Mouse (Mus musculus): ENCODE results near the gene Arl5c. TPM values are rescaled to one million over a fixed set of nuclear protein-coding genes. Genes with fewer than 3 reads are reported as not detected.
A peak's percentile ranks its signal among the peaks of the same experiment; 100 is the strongest.
"Not testable (repeated sequence)": the region's sequence is repeated elsewhere in the genome, so short reads cannot be mapped to it uniquely, and the experiment has no call there.

Gene Arl5c
- polyA plus RNA-seq, 1 experiment: 47.3 TPM

- Histone ChIP-seq H3K4me3 (replicated peaks; ENCODE audit: control insufficient read depth, low read depth, low read length) (no peak overlapping the region), H3K4me1 (ENCODE audit: control insufficient read depth, insufficient read depth, low read length) (peaks cover 3% of the 10 kb centered on the region), H3K27ac (ENCODE audit: control insufficient read depth, insufficient read depth, low read depth, low read length, poor library complexity) (no peak overlapping the region)
- WGBS: 88% methylated on average over 1 of the region's 1 CpGs
- TF ChIP-seq POLR2A (IDR thresholded peaks at IDR 0.05; ENCODE audit: borderline replicate concordance, control insufficient read depth, low read depth, low read length) (no peak), CTCF (IDR thresholded peaks at IDR 0.05; ENCODE audit: control insufficient read depth, insufficient read depth, low read length) (no peak)
Measured at GRCm38 (mm10) chr11:97952367-97953006, 43.5 kb downstream of the Arl5c start.

- Histone ChIP-seq H3K4me3 (replicated peaks; ENCODE audit: control insufficient read depth, low read depth, low read length) (no peak overlapping the region), H3K27ac (ENCODE audit: control insufficient read depth, insufficient read depth, low read depth, low read length, poor library complexity) (0 out of 2 replicates have a peak overlapping the region, but pooled peaks have one; percentile 6), H3K4me1 (ENCODE audit: control insufficient read depth, insufficient read depth, low read length) (peaks cover 3% of the 10 kb centered on the region)
- WGBS: 46% methylated on average over 20 of the region's 20 CpGs
- no peak for TF ChIP-seq POLR2A (IDR thresholded peaks at IDR 0.05; ENCODE audit: borderline replicate concordance, control insufficient read depth, low read depth, low read length)
Measured at GRCm38 (mm10) chr11:97949703-97950475, 46.1 kb downstream of the Arl5c start.

GRCm38 (mm10) chr11:97947426-97947825 lies 48.6 kb downstream of the Arl5c start:
- TF ChIP-seq CTCF (IDR thresholded peaks at IDR 0.05; ENCODE audit: control insufficient read depth, insufficient read depth, low read length): peak; percentile 70
- TF ChIP-seq POLR2A (IDR thresholded peaks at IDR 0.05; ENCODE audit: borderline replicate concordance, control insufficient read depth, low read depth, low read length): no peak
- 17% methylated on average over 7 of the region's 7 CpGs for WGBS
- Histone ChIP-seq H3K4me3 (replicated peaks; ENCODE audit: control insufficient read depth, low read depth, low read length) (no peak overlapping the region), H3K4me1 (ENCODE audit: control insufficient read depth, insufficient read depth, low read length) (peaks cover 3% of the 10 kb centered on the region), H3K27ac (ENCODE audit: control insufficient read depth, insufficient read depth, low read depth, low read length, poor library complexity) (no peak overlapping the region)

- H3K4me3 ChIP-seq (replicated peaks; ENCODE audit: control insufficient read depth, low read depth, low read length): peak overlapping the region; percentile 21
- not testable (repeated sequence) for H3K27ac ChIP-seq (ENCODE audit: control insufficient read depth, insufficient read depth, low read depth, low read length, poor library complexity); H3K4me1 ChIP-seq (ENCODE audit: control insufficient read depth, insufficient read depth, low read length)
- 63% methylated on average over 7 of the region's 7 CpGs for WGBS
Measured at GRCm38 (mm10) chr11:97945738-97946289, 50.2 kb downstream of the Arl5c start.

- H3K4me1 ChIP-seq (ENCODE audit: control insufficient read depth, insufficient read depth, low read length): peaks cover 5% of the 10 kb centered on the region
- WGBS: 87% methylated on average over 10 of the region's 10 CpGs
- no peak overlapping the region for H3K27ac ChIP-seq (ENCODE audit: control insufficient read depth, insufficient read depth, low read depth, low read length, poor library complexity)
- TF ChIP-seq POLR2A (IDR thresholded peaks at IDR 0.05; ENCODE audit: borderline replicate concordance, control insufficient read depth, low read depth, low read length): no peak
- TF ChIP-seq CTCF (IDR thresholded peaks at IDR 0.05; ENCODE audit: control insufficient read depth, insufficient read depth, low read length): no peak
- no peak overlapping the region for H3K4me3 ChIP-seq (replicated peaks; ENCODE audit: control insufficient read depth, low read depth, low read length)
Measured at GRCm38 (mm10) chr11:97945031-97945430, 51.0 kb downstream of the Arl5c start.

- WGBS: 61% methylated on average over 5 of the region's 5 CpGs
- Histone ChIP-seq H3K4me1 (ENCODE audit: control insufficient read depth, insufficient read depth, low read length) (peaks cover 3% of the 10 kb centered on the region; the same call in 1 of the 2 replicates), H3K4me3 (replicated peaks; ENCODE audit: control insufficient read depth, low read depth, low read length) (no peak overlapping the region), H3K27ac (ENCODE audit: control insufficient read depth, insufficient read depth, low read depth, low read length, poor library complexity) (no peak overlapping the region)
- TF ChIP-seq CTCF (IDR thresholded peaks at IDR 0.05; ENCODE audit: control insufficient read depth, insufficient read depth, low read length): no peak
- no peak for TF ChIP-seq POLR2A (IDR thresholded peaks at IDR 0.05; ENCODE audit: borderline replicate concordance, control insufficient read depth, low read depth, low read length)
Measured at GRCm38 (mm10) chr11:97943256-97943655, 52.7 kb downstream of the Arl5c start.

GRCm38 (mm10) chr11:97942420-97943111 lies 53.4 kb downstream of the Arl5c start:
- H3K27ac ChIP-seq (ENCODE audit: control insufficient read depth, insufficient read depth, low read depth, low read length, poor library complexity): no peak overlapping the region
- H3K4me1 ChIP-seq (ENCODE audit: control insufficient read depth, insufficient read depth, low read length): peaks cover 3% of the 10 kb centered on the region; the same call in 1 of the 2 replicates
- TF ChIP-seq POLR2A (IDR thresholded peaks at IDR 0.05; ENCODE audit: borderline replicate concordance, control insufficient read depth, low read depth, low read length) (no peak), CTCF (IDR thresholded peaks at IDR 0.05; ENCODE audit: control insufficient read depth, insufficient read depth, low read length) (no peak)
- 34% methylated on average over 15 of the region's 15 CpGs for WGBS
- no peak overlapping the region for H3K4me3 ChIP-seq (replicated peaks; ENCODE audit: control insufficient read depth, low read depth, low read length)

Other genes with a start within 250 kb of the Arl5c start
- gene Cwc25, start 229.6 kb downstream of the Arl5c start, polyA plus RNA-seq (2011; ENCODE audit: insufficient read depth, insufficient read length, low replicate concordance, missing spikeins): 10.4 and 11.7 TPM in 2 replicates
- gene 1700001P01Rik, start 220.3 kb downstream of the Arl5c start, polyA plus RNA-seq (2011; ENCODE audit: insufficient read depth, insufficient read length, low replicate concordance, missing spikeins): not detected in 2 replicates
- 550 and 853 TPM in 2 replicates for gene Rpl23, start 213.7 kb downstream of the Arl5c start, polyA plus RNA-seq (2011; ENCODE audit: insufficient read depth, insufficient read length, low replicate concordance, missing spikeins)
- 48.1 and 99.2 TPM in 2 replicates for gene Lasp1, start 197.2 kb downstream of the Arl5c start, polyA plus RNA-seq (2011; ENCODE audit: insufficient read depth, insufficient read length, low replicate concordance, missing spikeins)
- not detected in 2 replicates for gene B230217C12Rik, start 155.4 kb downstream of the Arl5c start, polyA plus RNA-seq (2011; ENCODE audit: insufficient read depth, insufficient read length, low replicate concordance, missing spikeins)
- not detected in 2 replicates for gene Fbxo47, start 112.0 kb downstream of the Arl5c start, polyA plus RNA-seq (2011; ENCODE audit: insufficient read depth, insufficient read length, low replicate concordance, missing spikeins)
- 2.0 and 11.9 TPM in 2 replicates for gene Plxdc1, start 9.7 kb downstream of the Arl5c start, polyA plus RNA-seq (2011; ENCODE audit: insufficient read depth, insufficient read length, low replicate concordance, missing spikeins)
- 4.6 and 5.3 TPM in 2 replicates for gene Cacnb1, start 26.9 kb upstream of the Arl5c start, polyA plus RNA-seq (2011; ENCODE audit: insufficient read depth, insufficient read length, low replicate concordance, missing spikeins)
- gene Rpl19, start 30.5 kb upstream of the Arl5c start, polyA plus RNA-seq (2011; ENCODE audit: insufficient read depth, insufficient read length, low replicate concordance, missing spikeins): 864 and 1,335 TPM in 2 replicates
- gene Stac2, start 57.3 kb upstream of the Arl5c start, polyA plus RNA-seq (2011; ENCODE audit: insufficient read depth, insufficient read length, low replicate concordance, missing spikeins): 0.52 and 1.0 TPM in 2 replicates
- 7.8 and 10.1 TPM in 2 replicates for gene Fbxl20, start 154.2 kb upstream of the Arl5c start, polyA plus RNA-seq (2011; ENCODE audit: insufficient read depth, insufficient read length, low replicate concordance, missing spikeins)
- 12.3 and 20.8 TPM in 2 replicates for gene Med1, start 197.1 kb upstream of the Arl5c start, polyA plus RNA-seq (2011; ENCODE audit: insufficient read depth, insufficient read length, low replicate concordance, missing spikeins)
- 22.0 and 34.8 TPM in 2 replicates for gene Cdk12, start 206.9 kb upstream of the Arl5c start, polyA plus RNA-seq (2011; ENCODE audit: insufficient read depth, insufficient read length, low replicate concordance, missing spikeins)

Data from bone marrow, adult 2 months (tissue).